Mouse (Mus musculus): Measurements from ENCODE around the gene Otud5.

DNA sequence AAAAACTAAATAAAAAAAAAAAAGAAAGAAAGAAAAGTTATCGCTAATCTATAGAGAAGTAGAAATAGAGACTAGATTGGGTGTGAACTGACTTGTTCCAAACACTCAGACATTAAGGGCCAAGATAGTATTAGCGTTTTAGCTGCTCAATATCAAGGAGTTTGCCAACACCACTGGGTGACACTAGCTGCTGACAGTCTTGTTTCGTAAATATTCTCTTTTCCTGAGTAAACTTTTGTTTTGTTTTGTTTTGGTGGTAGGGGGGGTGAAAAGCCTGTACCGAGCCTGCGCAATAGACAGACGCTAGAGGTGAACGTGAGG lies 362 bp upstream of the Otud5 start:
- TF ChIP-seq CTCF (IDR thresholded peaks at IDR 0.05; ENCODE audit: control insufficient read depth, insufficient read depth, low read length) (no peak), POLR2A (IDR thresholded peaks at IDR 0.05; ENCODE audit: borderline replicate concordance, control insufficient read depth, low read depth, low read length) (no peak)

All from bone marrow, adult 2 months (tissue).